Mouse (Mus musculus) left cerebral cortex, adult 8-10 months (tissue): ENCODE results near the gene Anks1. TPM values are rescaled to one million over a fixed set of nuclear protein-coding genes. Genes with fewer than 3 reads are reported as not detected.
A peak's percentile ranks its signal among the peaks of the same experiment; 100 is the strongest.

Experiments
- DNase-seq, 2 experiments: peaks; one replicate each; pipeline ENCODE4 v3.0.0; 2022; ENCODE audit warnings: low spot score in 2 of 2
- total RNA-seq, 4 experiments: library from RNA; stranded (reverse); gene quantifications; 2 replicates each; pipeline ENCODE4 v1.2.4; 2022

Gene Anks1
- total RNA-seq = 10 to 100 TPM; 36.3 to 39.2 (median 38.0) TPM

DNA sequence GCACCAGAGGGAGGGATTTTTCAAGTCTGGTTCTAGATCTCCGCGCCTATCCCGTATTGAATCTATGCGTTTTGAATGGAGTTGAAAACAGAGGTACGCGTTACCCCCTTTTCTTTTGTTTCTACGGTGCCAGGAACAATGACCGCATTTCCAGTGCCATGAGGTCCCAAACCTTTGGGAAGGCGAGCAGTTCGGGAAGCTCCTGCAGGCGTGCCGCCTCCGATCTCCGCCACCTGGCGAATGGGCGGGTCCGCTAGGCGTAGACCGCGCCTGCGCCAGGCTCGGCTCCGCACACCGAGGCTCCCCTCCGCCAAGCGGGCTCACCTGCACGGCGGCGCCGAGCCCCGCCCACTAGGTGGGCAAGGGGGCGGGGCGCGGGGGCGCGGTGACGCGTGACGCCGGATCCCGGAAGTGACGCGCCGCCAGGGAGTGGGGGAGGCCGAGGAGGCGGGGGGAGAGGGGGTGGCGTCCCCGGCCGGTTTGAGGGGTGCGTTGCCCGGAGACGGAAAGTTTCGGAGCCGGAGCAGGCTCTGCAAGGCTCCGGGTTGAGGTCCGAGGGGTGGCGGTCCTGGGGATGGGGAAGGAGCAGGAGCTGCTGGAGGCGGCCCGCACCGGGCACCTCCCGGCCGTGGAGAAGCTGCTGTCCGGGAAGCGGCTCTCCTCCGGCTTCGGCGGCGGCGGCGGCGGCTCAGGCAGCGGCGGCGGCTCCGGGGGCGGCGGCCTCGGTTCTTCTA lies at the start of gene Anks1:
Anks1 (plus strand) TSS at position 419 of the 734 bp plus-strand sequence.
- peak; percentile 67 to 68 for DNase-seq

DNA sequence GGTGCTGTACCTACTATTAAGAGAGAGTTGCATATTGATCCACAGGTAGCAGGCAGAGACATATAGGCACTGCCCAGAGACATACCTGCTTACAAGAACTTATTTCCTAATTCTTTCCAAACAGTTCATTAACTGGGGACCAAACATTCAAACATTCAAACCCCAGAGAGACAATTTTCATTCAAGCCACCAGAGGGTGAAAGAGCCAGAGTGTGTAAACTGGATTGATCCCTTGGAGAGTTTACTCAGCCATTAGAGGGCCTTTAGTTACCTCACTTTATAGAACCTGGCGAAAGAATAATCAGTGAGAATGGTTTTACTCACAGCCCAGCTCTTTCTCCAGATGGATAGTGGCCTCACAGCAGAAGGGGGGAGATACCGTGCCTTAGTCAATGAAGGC lies 43.6 kb upstream of the Anks1 start:
- no peak for DNase-seq

DNA sequence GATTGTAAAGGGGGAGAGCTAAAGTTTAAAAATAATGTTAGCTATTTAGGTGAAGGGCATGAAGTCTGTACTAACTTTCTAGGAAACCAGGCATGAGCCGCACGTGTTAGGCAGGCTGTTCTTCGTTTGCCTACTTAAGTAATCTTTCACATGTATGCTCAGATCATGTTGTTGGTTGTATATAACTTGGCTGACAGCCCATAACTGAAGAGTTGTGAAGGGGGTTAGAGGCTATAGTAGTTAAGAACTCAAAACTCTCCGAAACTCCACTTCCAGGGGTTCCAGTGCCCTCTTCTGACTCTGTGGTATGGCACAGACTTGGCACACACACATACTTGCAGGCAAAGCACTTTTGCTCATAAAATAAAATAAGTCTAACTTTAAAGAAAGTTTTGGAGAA lies 42.4 kb upstream of the Anks1 start:
- DNase-seq = no peak

DNA sequence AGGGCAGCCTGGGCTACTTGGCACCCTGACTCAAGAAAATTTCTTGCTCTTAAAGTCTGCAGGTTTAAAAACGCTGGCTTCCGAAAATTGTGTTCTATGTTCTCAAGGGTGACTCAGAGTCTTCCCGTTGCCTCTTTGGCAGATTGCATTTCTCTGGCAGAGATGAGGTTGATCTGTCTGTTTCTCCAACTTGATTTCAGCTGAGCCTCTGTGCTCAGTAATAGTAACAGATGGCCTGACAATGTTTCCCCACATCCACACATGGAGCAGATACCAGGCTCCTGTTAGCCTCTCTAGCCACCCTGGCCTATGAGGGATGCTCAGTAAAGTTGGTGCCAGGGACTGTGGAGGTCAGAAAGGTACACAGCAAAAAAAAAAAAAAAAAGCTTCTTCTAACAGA lies 37.3 kb upstream of the Anks1 start:
- DNase-seq = peak in 1 of 2 experiments; percentile 22

DNA sequence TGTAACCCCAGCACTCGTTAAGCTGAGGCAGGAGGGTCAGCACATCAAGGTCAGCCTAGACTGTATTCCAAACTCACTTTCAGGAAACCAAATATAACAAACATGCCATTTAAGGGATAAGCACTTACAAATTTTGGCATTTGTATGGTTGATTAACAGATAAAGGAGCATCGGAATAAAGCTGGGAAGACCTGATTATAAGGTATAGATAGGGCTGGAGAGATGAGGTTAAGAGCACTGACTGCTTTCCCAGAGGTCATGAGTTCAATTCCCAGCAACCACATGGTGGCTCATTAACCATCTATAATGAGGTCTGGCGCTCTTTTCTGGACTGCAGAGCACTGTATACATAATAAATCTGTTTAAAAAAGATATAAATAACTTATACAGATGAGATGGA lies 35.5 kb upstream of the Anks1 start:
- DNase-seq = no peak

DNA sequence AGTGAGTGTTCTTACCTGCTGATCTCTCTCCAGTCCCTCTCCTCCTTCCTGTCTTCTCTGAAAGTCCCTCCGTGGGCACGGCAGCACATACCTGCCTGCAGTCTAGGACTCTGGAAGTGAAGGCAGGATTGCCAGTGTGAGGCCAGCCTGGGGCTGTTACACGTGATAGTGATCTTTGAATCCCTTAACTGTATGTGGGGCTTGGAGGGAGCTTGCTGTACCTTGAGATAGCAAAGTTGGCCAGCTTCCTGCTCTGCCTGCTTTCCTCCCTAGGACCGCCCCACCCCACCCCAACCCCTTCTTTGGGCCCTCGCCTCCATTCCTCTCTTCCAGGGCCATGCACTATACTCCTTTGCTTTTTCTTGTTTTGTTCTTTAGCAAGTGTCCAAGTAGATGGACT lies 34.6 kb upstream of the Anks1 start:
- DNase-seq = no peak

DNA sequence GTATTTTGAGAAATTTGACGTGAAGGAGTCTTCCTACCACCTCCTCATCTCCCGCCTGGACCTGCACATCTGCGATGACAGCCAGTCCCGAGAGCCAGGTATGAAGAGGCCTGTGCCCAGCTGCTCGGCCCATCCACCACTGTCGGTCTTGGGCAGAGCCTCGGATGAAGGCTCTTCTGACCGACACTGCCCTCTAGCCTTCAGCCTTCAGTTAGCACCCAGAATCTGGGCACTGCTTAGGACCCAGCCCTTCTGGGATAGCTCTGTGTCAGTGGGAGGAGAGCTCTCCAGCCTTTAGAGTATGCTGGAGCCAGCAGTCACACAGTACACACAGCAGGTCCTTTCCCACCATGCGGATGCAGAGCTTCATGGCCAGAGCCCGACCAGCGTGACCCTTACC lies 27.6 kb upstream of the Anks1 start:
- no peak for DNase-seq

DNA sequence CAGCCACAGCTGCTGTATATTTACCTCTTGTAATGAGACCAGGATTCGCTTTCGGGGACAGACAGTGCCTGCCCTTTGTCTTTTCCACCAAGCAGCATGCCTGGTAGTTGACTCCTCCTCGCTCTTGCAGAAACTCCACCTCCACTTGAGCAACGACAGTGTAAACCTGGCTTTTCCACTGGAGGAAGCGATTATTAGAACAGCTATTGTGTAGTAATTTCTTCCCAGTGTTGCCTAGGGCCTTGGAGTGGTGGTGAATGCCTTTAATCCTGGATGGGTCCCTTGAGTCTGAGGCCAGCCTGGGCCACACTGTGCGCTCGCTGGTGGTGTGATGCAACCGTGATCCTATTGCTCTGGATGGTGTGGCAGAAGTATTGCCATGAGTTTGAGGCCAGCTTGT lies 26.0 kb upstream of the Anks1 start:
- DNase-seq = no peak

DNA sequence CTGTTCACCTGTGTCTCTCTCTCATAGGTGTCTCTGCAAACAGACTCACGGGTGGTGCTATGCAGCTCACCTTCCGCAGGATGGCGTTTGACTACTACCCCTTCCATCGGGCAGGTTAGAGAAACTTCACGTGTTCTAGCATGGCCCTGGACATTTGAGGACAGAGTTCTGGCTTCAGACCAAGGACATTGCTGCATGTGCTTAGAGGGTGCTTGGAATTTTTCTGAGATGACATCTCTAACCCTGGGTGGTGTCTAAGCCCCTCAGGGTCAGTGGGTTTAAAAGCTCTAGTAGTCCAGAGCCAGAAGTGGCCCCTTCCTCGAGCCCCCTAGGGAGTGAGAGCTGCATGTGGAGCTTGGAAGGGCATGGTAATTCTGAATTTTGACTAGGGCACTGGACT lies 25.1 kb upstream of the Anks1 start:
- DNase-seq = no peak

DNA sequence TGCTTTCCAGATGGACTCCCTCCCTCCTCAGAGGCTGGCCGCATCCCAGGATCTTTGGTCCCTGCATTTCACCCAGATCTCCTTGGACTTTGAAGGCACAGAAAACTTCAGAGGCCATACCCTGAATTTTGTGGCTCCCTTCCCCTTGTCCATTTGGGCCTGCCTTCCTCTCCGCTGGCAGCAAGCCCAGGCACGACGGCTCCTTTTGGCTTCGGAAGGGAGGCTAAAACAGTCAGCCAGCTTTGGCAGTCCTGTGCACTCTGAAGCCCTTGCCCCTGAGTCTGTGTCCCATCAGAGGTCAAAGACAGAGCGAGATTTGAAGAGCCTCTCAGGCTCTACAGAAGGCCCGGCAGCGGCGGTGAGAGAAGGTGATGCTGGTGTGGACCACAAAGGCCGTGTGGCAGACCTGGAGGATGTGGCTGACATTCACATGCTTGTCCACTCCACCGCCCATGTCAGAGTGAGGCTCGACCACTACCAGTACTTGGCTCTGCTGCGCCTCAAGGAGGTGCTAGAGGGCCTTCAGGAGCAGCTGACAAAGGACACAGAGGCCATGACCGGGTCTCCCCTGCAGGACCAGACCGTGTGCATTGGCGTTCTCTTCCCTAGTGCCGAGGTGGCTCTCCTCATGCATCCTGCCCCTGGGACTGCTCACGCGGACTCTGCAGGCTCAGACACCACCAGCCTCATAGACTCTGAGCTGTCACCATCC lies 22.5 kb upstream of the Anks1 start:
- no peak for DNase-seq

DNA sequence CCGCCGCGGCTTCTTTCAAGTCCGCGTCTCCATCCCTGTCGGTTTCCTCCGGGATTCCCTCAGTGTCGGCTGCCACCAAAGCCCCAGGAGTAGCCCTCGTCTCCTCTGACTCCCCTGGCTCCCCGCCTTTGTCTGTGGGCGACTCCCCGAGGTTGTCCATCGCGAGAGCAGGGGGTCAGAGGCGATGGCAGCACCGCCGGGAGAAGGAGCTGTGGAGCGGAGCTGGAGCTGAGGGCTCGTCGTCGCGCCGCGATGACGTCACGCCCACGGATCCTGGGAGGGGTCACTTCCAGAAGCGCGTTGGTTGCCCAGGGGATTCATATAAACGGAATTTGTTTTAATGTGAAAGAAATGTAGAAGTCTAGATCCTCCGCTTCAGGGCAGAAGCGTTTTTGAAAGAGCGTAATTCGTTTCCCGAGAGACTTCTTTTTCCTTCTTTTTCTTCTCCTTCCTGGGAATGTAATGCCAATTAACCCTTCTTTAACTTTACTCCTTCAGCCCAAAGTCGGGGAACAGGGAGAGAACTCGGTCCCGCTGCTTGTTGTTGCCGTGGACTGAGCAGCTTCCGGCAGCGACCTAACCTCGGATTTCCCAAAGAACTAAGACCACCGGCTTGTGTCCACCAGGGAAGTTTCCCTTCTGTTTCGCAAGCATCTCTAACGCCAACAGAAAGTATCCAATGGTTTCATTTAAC lies 1.4 kb upstream of the Anks1 start:
- DNase-seq = peak; percentile 91 to 98

DNA sequence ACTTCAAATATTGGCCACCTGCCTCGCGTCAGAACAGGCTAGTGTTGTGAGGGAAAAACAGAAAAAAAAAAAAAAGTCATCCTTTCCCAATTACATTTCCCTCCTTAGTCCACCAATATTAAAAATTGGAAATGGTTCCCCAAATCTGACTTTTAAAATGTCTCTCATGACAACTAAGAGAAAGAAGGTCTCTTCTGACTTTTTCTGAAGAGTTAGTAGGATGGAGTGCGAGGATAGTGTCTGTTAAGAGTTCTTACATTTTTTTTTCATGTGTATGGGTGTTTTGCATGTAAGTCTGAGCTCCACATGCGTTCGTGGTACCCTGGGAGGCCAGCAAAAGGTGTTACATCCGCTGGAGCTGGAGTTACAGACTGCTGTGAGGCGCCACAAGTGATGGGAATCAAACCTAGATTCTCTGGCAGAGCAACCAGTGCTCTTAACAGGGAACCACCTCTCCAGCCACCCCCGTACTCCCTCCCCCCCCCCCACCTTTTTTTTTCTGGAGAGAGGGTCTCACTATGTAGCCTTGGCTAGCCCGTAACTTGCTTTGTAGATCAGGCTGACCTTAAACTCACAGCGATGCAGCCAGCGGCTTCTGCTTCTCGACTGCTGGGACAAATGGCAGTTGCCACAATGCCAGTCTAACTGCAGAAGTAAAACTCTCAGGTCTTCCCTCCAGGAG lies 759 bp upstream of the Anks1 start:
- no peak for DNase-seq

DNA sequence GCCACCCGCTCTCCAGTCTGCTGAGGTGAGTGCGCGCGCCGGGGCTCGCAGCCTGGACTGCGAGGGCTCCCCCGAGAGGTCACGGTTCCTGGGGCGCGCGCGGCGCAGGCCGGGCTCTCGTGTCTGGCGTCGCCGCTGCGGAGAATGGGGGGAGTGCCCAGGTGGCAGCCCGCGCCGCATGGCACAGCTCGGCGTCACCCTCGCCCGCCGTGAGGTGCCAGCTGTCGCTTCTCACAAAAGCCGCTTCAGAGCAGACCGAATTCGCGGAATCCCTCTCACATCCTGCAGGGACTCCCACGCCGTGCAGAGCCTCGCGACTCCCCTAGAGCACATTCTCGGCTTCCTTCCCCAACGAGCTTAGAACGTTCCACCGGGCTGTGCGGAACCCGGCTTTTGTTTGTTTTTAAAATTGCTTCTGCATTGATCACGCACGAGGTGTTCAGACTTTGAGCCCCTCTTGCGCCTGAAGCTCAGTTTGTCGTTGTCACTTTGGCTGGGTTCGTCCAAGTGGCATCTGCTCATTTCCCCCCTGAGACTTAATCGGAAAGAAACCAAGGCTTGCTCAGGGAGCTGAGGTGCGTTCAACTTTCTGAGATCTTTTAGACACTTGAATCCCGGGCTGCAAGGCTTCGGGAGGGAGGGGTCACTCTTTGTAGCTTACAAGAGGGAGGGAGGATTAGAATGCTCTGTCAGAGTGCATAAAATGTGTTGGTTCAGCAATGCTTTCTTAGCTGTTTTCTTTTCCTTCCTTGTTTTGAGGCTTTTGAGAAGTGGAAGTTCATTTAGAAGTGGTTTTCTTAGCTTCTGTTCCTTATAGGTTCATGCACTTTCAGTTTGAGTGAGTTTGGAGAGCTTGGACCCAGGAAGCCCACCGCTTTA lies 755 bp downstream of the Anks1 start, which contains the start of gene Taf11:
Taf11 (minus strand) TSS at position 223 of the 879 bp plus-strand sequence.
- DNase-seq = peak; percentile 61 to 85

DNA sequence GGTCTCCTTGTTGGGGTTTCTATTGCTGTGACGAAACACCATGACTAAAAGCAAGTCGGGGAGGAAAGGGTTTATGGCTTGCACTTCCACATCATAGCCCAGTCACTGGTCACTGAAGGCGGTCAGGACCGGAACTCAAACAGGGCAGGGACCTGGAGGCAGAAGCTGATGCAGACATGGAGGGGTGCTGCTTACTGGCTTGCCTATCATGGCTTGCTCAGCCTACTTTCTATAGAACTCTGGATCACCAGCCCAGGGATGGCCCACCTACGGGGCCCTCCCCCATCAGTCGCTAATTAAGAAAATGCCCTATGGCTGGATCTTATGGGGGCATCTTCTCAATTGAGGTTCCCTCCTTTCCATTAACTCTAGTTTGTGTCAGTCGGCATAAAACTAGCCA lies 2.3 kb downstream of the Anks1 start:
- no peak for DNase-seq

DNA sequence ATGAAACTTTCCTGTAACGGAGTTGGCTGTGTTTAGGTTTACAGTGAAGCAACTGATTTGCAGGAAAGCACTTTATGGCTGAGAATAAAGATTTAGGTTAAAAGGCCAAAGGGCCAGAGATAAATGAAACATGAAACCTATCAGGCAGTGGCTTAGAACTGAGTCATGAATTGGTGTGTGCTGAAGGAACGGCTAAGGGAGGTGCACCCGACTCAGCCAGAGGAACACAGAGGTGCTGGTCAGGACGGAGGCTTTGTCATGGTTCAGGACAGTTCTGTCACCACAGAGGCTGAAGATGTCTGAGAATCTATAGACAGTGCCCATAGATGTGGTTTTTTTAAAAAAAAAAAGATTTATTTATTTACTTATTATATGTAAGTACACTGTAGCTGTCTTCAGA lies 5.6 kb downstream of the Anks1 start:
- no peak for DNase-seq

DNA sequence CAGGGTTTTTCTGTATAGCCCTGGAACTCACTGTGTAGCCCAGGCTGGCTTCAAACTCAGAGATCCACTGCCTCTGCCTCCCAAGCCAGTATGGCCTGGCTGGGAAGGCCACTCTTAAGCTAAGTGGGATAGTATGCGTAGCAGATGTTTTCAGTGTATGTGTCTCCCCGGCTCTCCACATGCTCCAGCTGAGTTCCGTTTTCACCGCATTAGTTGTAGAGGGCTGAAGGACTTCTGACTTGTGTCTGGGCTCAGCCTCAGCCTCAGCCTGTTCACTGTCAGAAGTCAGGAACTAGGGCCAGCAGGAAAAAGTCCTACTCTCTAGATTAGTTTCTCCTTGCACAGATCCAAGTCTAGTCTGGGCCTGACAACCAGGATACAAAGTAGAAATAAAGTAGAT lies 7.3 kb downstream of the Anks1 start:
- no peak for DNase-seq

DNA sequence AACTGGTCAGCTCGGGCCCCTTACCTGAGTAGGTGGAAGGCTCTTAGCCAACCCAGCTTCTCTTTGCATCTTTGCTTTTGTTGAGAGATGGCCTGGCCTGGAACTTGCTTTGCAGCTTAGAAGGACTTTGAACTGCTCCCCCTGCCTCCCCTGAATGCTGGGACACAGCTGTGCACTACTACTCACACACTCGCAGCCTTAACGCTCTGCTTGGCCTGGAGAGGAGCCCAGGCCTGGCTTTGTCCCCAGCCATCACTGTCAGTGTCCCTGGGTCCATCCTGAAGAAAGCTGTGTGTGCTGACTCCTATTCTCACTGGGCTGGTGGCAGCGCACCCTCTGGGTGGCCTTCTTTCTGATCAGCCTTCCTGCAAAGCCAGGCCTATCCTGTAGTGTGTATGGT lies 11.6 kb downstream of the Anks1 start:
- no peak for DNase-seq

DNA sequence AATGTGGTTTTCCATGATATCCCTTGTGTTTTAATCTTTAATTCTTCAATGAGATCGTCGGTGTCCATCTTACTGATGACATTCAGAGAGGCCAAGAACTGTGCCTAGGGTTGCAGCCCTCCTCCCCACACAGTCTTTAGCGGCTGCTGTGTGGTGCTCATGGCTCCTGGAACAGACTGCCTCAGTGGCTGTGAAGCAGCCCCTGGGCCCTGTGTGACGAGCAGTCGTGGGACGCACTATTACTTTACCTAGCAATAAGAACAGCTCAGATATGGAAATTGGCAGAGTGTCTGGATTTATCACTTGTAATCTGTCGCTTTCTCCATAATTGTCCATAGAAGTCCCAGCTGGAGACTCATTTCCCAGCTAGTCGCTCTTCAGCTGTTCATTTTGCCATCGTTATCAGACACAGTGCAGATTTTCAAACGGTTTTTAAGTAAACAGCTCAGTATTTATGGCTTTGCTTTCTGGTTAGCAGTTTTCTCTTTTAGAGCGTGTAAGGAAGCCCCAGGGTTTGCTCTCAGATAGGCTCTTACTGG lies 13.1 kb downstream of the Anks1 start:
- no peak for DNase-seq

DNA sequence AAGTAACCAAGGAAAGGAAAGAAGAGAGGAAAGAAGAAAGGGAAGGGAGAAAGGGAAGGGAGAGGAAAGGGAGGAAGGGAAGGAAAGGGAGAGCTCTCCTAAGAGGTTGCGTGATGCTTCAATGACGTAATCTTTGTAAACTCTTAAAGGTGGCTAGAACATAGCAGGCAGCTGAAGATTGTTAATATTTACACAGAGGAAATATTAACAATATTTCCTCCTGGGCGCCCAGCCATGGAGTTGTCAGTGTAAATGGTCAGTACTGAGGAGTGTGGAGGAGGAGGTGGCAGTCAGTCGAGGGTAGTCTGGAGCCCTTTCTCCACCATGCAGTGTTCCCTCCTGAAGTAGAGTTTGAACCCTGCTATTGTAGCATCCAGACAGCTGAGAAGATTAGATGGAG lies 15.9 kb downstream of the Anks1 start:
- DNase-seq = no peak

DNA sequence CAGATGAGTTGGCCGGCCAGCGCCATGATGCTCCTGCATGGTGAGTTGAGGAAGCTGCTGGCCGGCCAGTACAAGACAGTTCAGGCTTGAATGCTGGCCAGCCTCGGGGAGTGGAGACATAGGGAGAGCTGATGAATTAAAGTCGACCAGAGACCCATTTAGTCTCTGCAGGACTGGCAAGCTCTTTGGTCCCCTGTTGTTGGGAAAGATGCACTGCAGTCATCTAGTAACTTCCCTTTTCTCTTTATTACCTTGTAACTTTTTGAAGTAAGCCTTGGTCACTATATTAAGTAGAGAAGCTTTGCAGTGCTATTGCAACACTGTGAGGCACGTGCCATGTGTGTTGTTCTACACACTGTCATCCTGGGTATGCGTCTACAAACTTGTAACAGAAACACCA lies 16.4 kb downstream of the Anks1 start:
- DNase-seq = no peak

DNA sequence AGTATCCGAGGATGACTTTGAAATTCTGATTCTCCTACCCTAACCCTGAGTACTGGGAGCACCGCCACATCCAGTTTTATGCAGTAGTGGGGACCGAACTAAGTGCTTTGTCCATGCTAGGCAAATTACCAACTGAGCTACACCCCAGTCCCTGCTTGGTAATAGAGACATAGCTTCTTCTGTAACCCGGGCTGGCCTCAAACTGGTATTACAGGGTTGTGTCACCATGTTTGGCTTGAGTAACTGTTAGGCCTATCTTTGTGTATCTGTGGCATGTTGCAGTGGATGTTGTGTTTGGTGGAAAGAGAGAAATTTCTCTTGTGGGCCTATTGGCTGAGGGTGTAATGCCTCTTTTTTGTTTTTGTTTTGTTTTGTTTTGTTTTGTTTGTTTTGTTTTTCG lies 21.2 kb downstream of the Anks1 start:
- no peak for DNase-seq
